Mouse (Mus musculus) midbrain, postnatal 0 days (tissue): ENCODE data around the gene Pknox2. TPM values are rescaled to one million over a fixed set of nuclear protein-coding genes. Genes with fewer than 3 reads are reported as not detected.
A peak's percentile ranks its signal among the peaks of the same experiment; 100 is the strongest.

Experiments used
- ATAC-seq: fragments of 200-750 bp; cut with Nextera tagmentation; 2 replicates; pipeline ENCODE4 v1.8.0; 2017; ENCODE audit warnings: moderate number of reproducible peaks, mild to moderate bottlenecking, moderate TSS enrichment, moderate library complexity; ENCODE audit not compliant: low FRiP score
- DNase-seq: peaks from one replicate; pipeline ENCODE4 v3.0.0-alpha.2; 2015; ENCODE audit warnings: low spot score
- H3K27ac ChIP-seq: fragments of 300-500 bp; sonication (generic); 2 replicates; pipeline ENCODE4 v1.5.1; 2014; ENCODE audit warnings: low read depth, mild to moderate bottlenecking, low read length, mixed read lengths
- H3K27me3 ChIP-seq: fragments of 300-500 bp; sonication (generic); 2 replicates; pipeline ENCODE4 v1.6.1; 2014; ENCODE audit warnings: low read length, control low read depth, mixed read lengths; ENCODE audit not compliant: insufficient read depth
- H3K36me3 ChIP-seq: fragments of 300-500 bp; sonication (generic); 2 replicates; pipeline ENCODE4 v1.6.1; 2014; ENCODE audit warnings: low read length, control low read depth, mixed read lengths; ENCODE audit not compliant: insufficient read depth
- H3K4me1 ChIP-seq: fragments of 300-500 bp; sonication (generic); 2 replicates; pipeline ENCODE4 v1.6.1; 2014; ENCODE audit warnings: mild to moderate bottlenecking, control low read depth, antibody characterized with exemption, low read length, mixed read lengths; ENCODE audit not compliant: insufficient read depth
- H3K4me2 ChIP-seq: fragments of 300-500 bp; sonication (generic); 2 replicates; pipeline ENCODE4 v1.6.1; 2014; ENCODE audit warnings: low read depth, mild to moderate bottlenecking, low read length, mixed read lengths; ENCODE audit not compliant: poor library complexity, severe bottlenecking
- H3K4me3 ChIP-seq: fragments of 300-500 bp; sonication (generic); 2 replicates; pipeline ENCODE4 v1.5.1; 2014; ENCODE audit warnings: low read depth, mild to moderate bottlenecking, low read length, moderate library complexity
- H3K9ac ChIP-seq: fragments of 300-500 bp; sonication (generic); replicated peaks from 2 replicates; pipeline ENCODE4 v1.6.1; 2014; ENCODE audit warnings: mild to moderate bottlenecking, low read length, moderate library complexity, mixed read lengths; ENCODE audit not compliant: poor library complexity, severe bottlenecking
- H3K9me3 ChIP-seq: fragments of 300-500 bp; sonication (generic); 2 replicates; pipeline ENCODE4 v1.6.1; 2016; ENCODE audit warnings: low read length, control low read depth
- CTCF ChIP-seq: IDR thresholded peaks from 2 replicates; pipeline ENCODE4 v1.5.1; 2016; ENCODE audit warnings: antibody characterized with exemption, mild to moderate bottlenecking
- WGBS: fragments of 180-500 bp; shearing (Covaris S2); extraction: QIAGEN DNeasy Blood & Tissue Kit; methylation state at CpG from one replicate; pipeline ENCODE4 v1.1.7; 2014; 5-methylcytosine and 5-hydroxymethylcytosine counted together
- polyA plus RNA-seq: library from polyadenylated mRNA; unstranded; fragments of >200 nt; fragmentation: Nextera tagmentation; extraction: Ambion mirVana; gene quantifications from 2 replicates; pipeline ENCODE4 v1.2.1, GENCODE M21; 2015
- total RNA-seq: library from RNA; depleted of rRNA; stranded (reverse); fragments of >200 nt; gene quantifications from 2 replicates; pipeline ENCODE4 v1.2.3, GENCODE M21; 2014; rRNA removed

The Pknox2 gene
- 25.6 and 26.6 TPM in 2 replicates for total RNA-seq
- polyA plus RNA-seq = 23.5 and 23.6 TPM in 2 replicates

GRCm38 (mm10) chr9:37147359-37147685 is at the start of gene Pknox2:
Gene Pknox2 (minus strand): TSS chr9:37147407.
- peak; percentile 80 for TF ChIP-seq CTCF
- DNase-seq (no peak), ATAC-seq (peak; percentile 86)
- Histone ChIP-seq H3K4me1 (no peaks in the 10 kb centered on the region), H3K4me2 (peak within 1 kb of the TSS; percentile 93), H3K9me3 (no peaks in the 10 kb centered on the region), H3K4me3 (peak within 1 kb of the TSS; percentile 91), H3K9ac (peak within 1 kb of the TSS; percentile 93), H3K27me3 (no peaks in the 10 kb centered on the region), H3K36me3 (no peaks in the 10 kb centered on the region), H3K27ac (peak within 1 kb of the TSS; percentile 97)
- WGBS = 2% methylated on average over 6 of the region's 13 CpGs

- ATAC-seq = no peak
Measured at GRCm38 (mm10) chr9:37188024-37188423, 40.8 kb upstream of the Pknox2 start.

GRCm38 (mm10) chr9:37187407-37187806 is 40.2 kb upstream of the Pknox2 start:
- Histone ChIP-seq H3K9me3 (no peaks in the 10 kb centered on the region), H3K27me3 (no peaks in the 10 kb centered on the region), H3K4me2 (no peak overlapping the region), H3K27ac (no peak overlapping the region), H3K4me1 (no peaks in the 10 kb centered on the region), H3K4me3 (no peak overlapping the region), H3K9ac (no peak overlapping the region), H3K36me3 (no peaks in the 10 kb centered on the region)
- no peak for ATAC-seq
- DNase-seq = no peak
- TF ChIP-seq CTCF = no peak
- 84% methylated on average over 5 of the region's 5 CpGs for WGBS

More at GRCm38 (mm10) chr9:37188024-37188423, 40.8 kb upstream of the Pknox2 start:
- H3K9me3 ChIP-seq = no peaks in the 10 kb centered on the region
- no peak overlapping the region for H3K4me2 ChIP-seq
- no peak for TF ChIP-seq CTCF
- H3K4me3 ChIP-seq = no peak overlapping the region
- no peaks in the 10 kb centered on the region for H3K36me3 ChIP-seq
- no peak for DNase-seq
- H3K9ac ChIP-seq = no peak overlapping the region
- 90% methylated on average over 3 of the region's 3 CpGs for WGBS
- no peaks in the 10 kb centered on the region for H3K4me1 ChIP-seq
- H3K27ac ChIP-seq = no peak overlapping the region
- no peaks in the 10 kb centered on the region for H3K27me3 ChIP-seq

- ATAC-seq (no peak), DNase-seq (no peak)
- no peak overlapping the region for H3K27ac ChIP-seq
- H3K4me3 ChIP-seq = no peak overlapping the region
- no peak overlapping the region for H3K9ac ChIP-seq
- H3K27me3 ChIP-seq = no peaks in the 10 kb centered on the region
- H3K36me3 ChIP-seq = no peaks in the 10 kb centered on the region
- no peak for TF ChIP-seq CTCF
- no peak overlapping the region for H3K4me2 ChIP-seq
- 66% methylated on average over 2 of the region's 2 CpGs for whole genome bisulfite sequencing
- H3K4me1 ChIP-seq = peaks cover 10% of the 10 kb centered on the region; the same call in 1 of the 2 replicates
- H3K9me3 ChIP-seq = no peaks in the 10 kb centered on the region
Measured at GRCm38 (mm10) chr9:37183176-37183575, 36.0 kb upstream of the Pknox2 start.

- Histone ChIP-seq H3K27ac (no peak overlapping the region), H3K4me1 (peaks cover 11% of the 10 kb centered on the region; the same call in 1 of the 2 replicates), H3K9ac (no peak overlapping the region), H3K4me2 (no peak overlapping the region), H3K27me3 (no peaks in the 10 kb centered on the region), H3K4me3 (no peak overlapping the region), H3K9me3 (no peaks in the 10 kb centered on the region), H3K36me3 (no peaks in the 10 kb centered on the region)
- no peak for ATAC-seq
- no peak for DNase-seq
- 38% methylated on average over 5 of the region's 5 CpGs for WGBS
- TF ChIP-seq CTCF = no peak
Measured at GRCm38 (mm10) chr9:37181596-37181995, 34.4 kb upstream of the Pknox2 start.

GRCm38 (mm10) chr9:37179596-37179995 is 32.4 kb upstream of the Pknox2 start:
- TF ChIP-seq CTCF = no peak
- no peaks in the 10 kb centered on the region for H3K36me3 ChIP-seq
- H3K4me3 ChIP-seq = no peak overlapping the region
- H3K4me1 ChIP-seq = peaks cover 11% of the 10 kb centered on the region; the same call in 1 of the 2 replicates
- WGBS = 75% methylated on average over 4 of the region's 4 CpGs
- no peak for DNase-seq
- no peaks in the 10 kb centered on the region for H3K9me3 ChIP-seq
- ATAC-seq = no peak
- H3K4me2 ChIP-seq = no peak overlapping the region
- no peak overlapping the region for H3K9ac ChIP-seq
- H3K27ac ChIP-seq = no peak overlapping the region
- H3K27me3 ChIP-seq = no peaks in the 10 kb centered on the region
